In genomic region chr1:92371357-92371981, GRCm38 (mm10) we compare ENCODE assay signal across 8 mouse cellular contexts.
A peak's percentile ranks its signal among the peaks of the same experiment; 100 is the strongest.
DNase-seq lines count a peak whose midpoint lies in the region; ATAC-seq lines count a peak whose summit lies in the region.

No protein-coding gene starts in this region.

- ATAC-seq in forebrain, embryonic 12.5 days (ENCODE audit: low FRiP score) = peak; percentile 44
- ATAC-seq in forebrain, embryonic 11.5 days (replicated peaks; ENCODE audit: low FRiP score) = no peak
- peak; percentile 55; the same call in 1 of the 2 replicates for ATAC-seq in intestine, embryonic 15.5 days
- no peak for ATAC-seq in midbrain, embryonic 11.5 days (ENCODE audit: low FRiP score)

- H3K4me3 ChIP-seq in forebrain, embryonic 12.5 days (replicated peaks) = no peak overlapping the region
- H3K4me3 ChIP-seq in forebrain, embryonic 11.5 days (ENCODE audit: low read depth, low read length) = no peak overlapping the region
- H3K4me3 ChIP-seq in intestine, embryonic 15.5 days (replicated peaks) = no peak overlapping the region
- no peak overlapping the region for H3K4me3 ChIP-seq in midbrain, embryonic 11.5 days (ENCODE audit: low read depth, low read length)

- H3K4me1 ChIP-seq in forebrain, embryonic 12.5 days = peaks cover 15% of the 10 kb centered on the region
- no peaks in the 10 kb centered on the region; the same call in 1 of the 2 replicates for H3K4me1 ChIP-seq in forebrain, embryonic 11.5 days (replicated peaks; ENCODE audit: control insufficient read depth, insufficient read depth, low read length)
- peaks cover 4% of the 10 kb centered on the region; the same call in 1 of the 2 replicates for H3K4me1 ChIP-seq in intestine, embryonic 15.5 days (replicated peaks)
- H3K4me1 ChIP-seq in midbrain, embryonic 11.5 days (ENCODE audit: control insufficient read depth, insufficient read depth, low read length) = peaks cover 5% of the 10 kb centered on the region; the same call in 1 of the 2 replicates

- H3K27ac ChIP-seq in forebrain, embryonic 12.5 days = peak overlapping the region; percentile 63
- no peak overlapping the region for H3K27ac ChIP-seq in forebrain, embryonic 11.5 days (ENCODE audit: low read depth, low read length)
- no peak overlapping the region for H3K27ac ChIP-seq in intestine, embryonic 15.5 days
- H3K27ac ChIP-seq in midbrain, embryonic 11.5 days (ENCODE audit: low read depth, low read length) = no peak overlapping the region

- 58% methylated on average over 11 of the region's 11 CpGs for WGBS in forebrain, embryonic 12.5 days
- 67% methylated on average over 11 of the region's 11 CpGs for WGBS in forebrain, embryonic 11.5 days
- WGBS in intestine, embryonic 15.5 days = 42% methylated on average over 11 of the region's 11 CpGs
- 75% methylated on average over 11 of the region's 11 CpGs for WGBS in midbrain, embryonic 11.5 days

- no peak overlapping the region for H3K9ac ChIP-seq in forebrain, embryonic 12.5 days
- H3K9ac ChIP-seq in forebrain, embryonic 11.5 days (ENCODE audit: low read length) = no peak overlapping the region
- no peak overlapping the region for H3K9ac ChIP-seq in intestine, embryonic 15.5 days
- no peak overlapping the region for H3K9ac ChIP-seq in midbrain, embryonic 11.5 days (ENCODE audit: low read length)

- no peaks in the 10 kb centered on the region for H3K27me3 ChIP-seq in forebrain, embryonic 12.5 days
- H3K27me3 ChIP-seq in forebrain, embryonic 11.5 days (ENCODE audit: control insufficient read depth, insufficient read depth, low read length) = no peaks in the 10 kb centered on the region
- no peaks in the 10 kb centered on the region for H3K27me3 ChIP-seq in intestine, embryonic 15.5 days (replicated peaks)
- H3K27me3 ChIP-seq in midbrain, embryonic 11.5 days (ENCODE audit: control insufficient read depth, insufficient read depth, low read length) = no peaks in the 10 kb centered on the region

- no peaks in the 10 kb centered on the region for H3K36me3 ChIP-seq in forebrain, embryonic 12.5 days (replicated peaks)
- no peaks in the 10 kb centered on the region for H3K36me3 ChIP-seq in forebrain, embryonic 11.5 days (ENCODE audit: control insufficient read depth, insufficient read depth, low read length)
- H3K36me3 ChIP-seq in intestine, embryonic 15.5 days = no peaks in the 10 kb centered on the region
- H3K36me3 ChIP-seq in midbrain, embryonic 11.5 days (ENCODE audit: control insufficient read depth, insufficient read depth, low read length) = no peaks in the 10 kb centered on the region

- no peaks in the 10 kb centered on the region for H3K9me3 ChIP-seq in forebrain, embryonic 12.5 days
- H3K9me3 ChIP-seq in forebrain, embryonic 11.5 days (ENCODE audit: control insufficient read depth, low read length) = no peaks in the 10 kb centered on the region
- no peaks in the 10 kb centered on the region for H3K9me3 ChIP-seq in intestine, embryonic 15.5 days
- no peaks in the 10 kb centered on the region for H3K9me3 ChIP-seq in midbrain, embryonic 11.5 days (ENCODE audit: control insufficient read depth, low read length)

- no peak for DNase-seq in forebrain, embryonic 11.5 days (ENCODE audit: low spot score)
- DNase-seq in thymus, postnatal 0 days (ENCODE audit: low spot score) = peak; percentile 57
- DNase-seq in thymus, adult 18-20 months = no peak
- DNase-seq in midbrain, embryonic 11.5 days (ENCODE audit: low spot score, missing footprints) = peak; percentile 69
- DNase-seq in spleen, adult 12 weeks (ENCODE audit: low spot score) = no peak
- DNase-seq in ovary, postnatal 14 days (ENCODE audit: low spot score) = no peak

- no peak overlapping the region for H3K4me2 ChIP-seq in forebrain, embryonic 12.5 days
- no peak overlapping the region for H3K4me2 ChIP-seq in forebrain, embryonic 11.5 days (ENCODE audit: low read depth, low read length, severe bottlenecking)
- H3K4me2 ChIP-seq in intestine, embryonic 15.5 days (replicated peaks) = peak overlapping the region; percentile 23; the same call in 1 of the 2 replicates
- no peak overlapping the region for H3K4me2 ChIP-seq in midbrain, embryonic 11.5 days

Comparison
In these comparisons a context has a peak if more than half of its experiments do, and no peak if none do; other contexts are left out.
1. ATAC-seq: peak in forebrain, embryonic 12.5 days (single experiment) and intestine, embryonic 15.5 days (single experiment); none in forebrain, embryonic 11.5 days (single experiment) and midbrain, embryonic 11.5 days (single experiment).
2. DNase-seq: peak in thymus, postnatal 0 days (single experiment) and midbrain, embryonic 11.5 days (single experiment); none in forebrain, embryonic 11.5 days (single experiment), thymus, adult 18-20 months (0 of 2), spleen, adult 12 weeks (single experiment) and ovary, postnatal 14 days (single experiment).